Mouse (Mus musculus) ovary, adult 10 weeks (tissue): Measurements from ENCODE around the gene Pla2g6. TPM values are rescaled to one million over a fixed set of nuclear protein-coding genes. Genes with fewer than 3 reads are reported as not detected.

ENCODE experiments used
- polyA plus RNA-seq: library from polyadenylated mRNA; stranded (reverse); fragments of 350-450 nt; fragmentation: Illumina TruSeq; extraction: RNeasy Lipid Tissue Mini Kit (QIAGEN cat#74804); gene quantifications from one replicate; pipeline ENCODE4 v1.2.3, GENCODE M21; 2014

Gene Pla2g6
- polyA plus RNA-seq: 0.26 TPM

GRCm38 (mm10) chr15:79328058-79328938 lies at the start of gene Pla2g6:
Gene Pla2g6, minus strand, starts transcription at chr15:79328390.

GRCm38 (mm10) chr15:79346051-79346793 lies 18.0 kb upstream of the Pla2g6 start, which contains the start of gene Maff:
Gene Maff, plus strand, starts transcription at chr15:79346621.

GRCm38 (mm10) chr15:79285399-79285798 lies 42.8 kb downstream of the Pla2g6 start, which contains the start of gene Baiap2l2:
Gene Baiap2l2, minus strand, starts transcription at chr15:79285537.

GRCm38 (mm10) chr15:79254661-79255060 lies 73.5 kb downstream of the Pla2g6 start, which contains the start of gene Slc16a8:
Gene Slc16a8, minus strand, starts transcription at chr15:79254761.

Other genes with a start within 250 kb of the Pla2g6 start
- gene Micall1, start 219.5 kb downstream of the Pla2g6 start, polyA plus RNA-seq: 6.9 TPM
- not detected for gene Polr2f, start 187.4 kb downstream of the Pla2g6 start, polyA plus RNA-seq
- gene 1700088E04Rik, start 187.1 kb downstream of the Pla2g6 start, polyA plus RNA-seq: 1.6 TPM
- not detected for gene Sox10, start 163.2 kb downstream of the Pla2g6 start, polyA plus RNA-seq
- 4.3 TPM for gene Pick1, start 99.2 kb downstream of the Pla2g6 start, polyA plus RNA-seq
- 1.4 TPM for gene Gm49486, start 99.0 kb downstream of the Pla2g6 start, polyA plus RNA-seq
- gene Slc16a8, start 73.6 kb downstream of the Pla2g6 start, polyA plus RNA-seq: not detected
- not detected for gene Baiap2l2, start 42.9 kb downstream of the Pla2g6 start, polyA plus RNA-seq
- 1.3 TPM for gene Maff, start 18.2 kb upstream of the Pla2g6 start, polyA plus RNA-seq
- gene Tmem184b, start 75.2 kb upstream of the Pla2g6 start, polyA plus RNA-seq: 8.1 TPM
- 13.7 TPM for gene Csnk1e, start 127.2 kb upstream of the Pla2g6 start, polyA plus RNA-seq
- not detected for gene Kcnj4, start 176.9 kb upstream of the Pla2g6 start, polyA plus RNA-seq
- gene Kdelr3, start 188.0 kb upstream of the Pla2g6 start, polyA plus RNA-seq: 14.0 TPM
- gene Ddx17, start 218.4 kb upstream of the Pla2g6 start, polyA plus RNA-seq: 237 TPM